Mouse (Mus musculus): ENCODE results near the gene Synpo2l.
A peak's percentile ranks its signal among the peaks of the same experiment; 100 is the strongest.
"Not testable (repeated sequence)": the region's sequence is repeated elsewhere in the genome, so short reads cannot be mapped to it uniquely, and the experiment has no call there.

The Synpo2l gene

DNA sequence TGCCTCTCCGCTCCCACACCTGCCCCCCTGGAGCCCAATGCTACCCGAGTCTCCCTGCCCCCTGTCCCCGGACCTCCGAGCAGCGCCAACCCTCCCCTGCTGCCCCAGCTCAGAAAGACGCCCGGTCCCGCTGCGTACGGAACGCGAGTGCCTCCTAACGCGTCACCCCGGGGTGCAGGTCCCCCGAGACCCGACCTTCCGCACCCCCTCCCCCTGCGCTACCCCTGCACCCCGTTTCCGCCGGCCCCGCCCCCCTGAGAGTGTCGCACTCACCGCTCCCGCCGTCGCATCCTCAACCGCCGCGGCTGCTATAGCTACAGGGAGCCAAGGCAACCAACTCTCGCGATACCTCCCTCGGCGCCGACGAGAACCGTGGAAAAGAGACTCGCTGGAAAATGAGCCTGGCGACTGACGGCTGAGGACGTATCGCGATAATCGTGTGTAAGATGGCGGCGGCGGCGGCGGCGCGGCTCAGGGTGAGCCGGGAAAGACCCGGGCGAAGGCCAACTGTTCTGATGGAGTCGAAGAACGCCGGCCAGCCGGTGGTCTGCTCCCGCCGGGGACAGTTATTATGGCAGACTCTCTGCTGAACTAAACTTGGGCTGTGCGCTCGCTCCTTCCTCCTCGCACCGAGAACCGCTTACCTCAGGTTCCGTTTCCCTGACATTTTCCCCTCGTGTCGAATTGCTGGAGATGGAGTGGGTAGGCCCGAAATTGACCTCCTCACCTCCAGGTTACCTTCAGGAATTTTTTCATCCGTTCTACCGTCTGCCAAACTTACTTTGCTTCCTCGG is 27.3 kb downstream of the Synpo2l start, which contains the start of gene Usp54:
TSS of gene Usp54 (minus strand) at position 420 of the 794 bp plus-strand sequence.
- peak; percentile 94 for DNase-seq (ENCODE audit: low spot score)

DNA sequence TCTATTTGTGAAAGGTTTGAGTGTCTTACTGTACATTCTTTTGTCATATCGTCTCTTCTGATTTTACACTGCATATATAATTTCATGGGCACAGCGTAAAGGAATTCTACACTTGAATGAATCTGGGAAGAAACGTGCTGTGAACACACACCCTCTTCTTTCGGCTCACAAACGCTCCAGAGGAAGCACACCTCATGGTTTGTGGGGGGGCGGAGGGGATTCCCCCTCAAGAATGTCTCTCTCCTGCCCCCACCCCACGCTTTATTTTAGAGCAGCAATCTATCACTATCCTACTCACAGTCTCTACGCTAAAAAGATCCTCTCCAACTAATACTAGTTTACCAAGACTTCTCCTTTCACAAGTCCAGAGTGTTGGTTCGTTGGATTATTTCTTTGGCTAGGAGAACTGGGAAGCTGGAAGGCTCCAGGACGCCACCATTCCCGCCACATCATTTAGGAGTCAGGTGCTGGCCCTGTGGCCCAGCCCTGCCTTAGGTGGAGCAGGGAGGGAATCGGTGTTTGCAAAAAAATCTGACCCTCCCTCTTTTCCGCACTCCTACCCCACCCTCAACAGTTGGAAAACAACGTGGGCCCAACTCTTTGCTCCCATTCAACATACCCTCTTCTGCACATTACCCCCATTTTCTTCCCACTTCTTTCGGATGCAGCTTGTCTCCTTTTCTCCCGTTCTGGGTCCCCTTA is 28.1 kb downstream of the Synpo2l start:
- DNase-seq (ENCODE audit: low spot score), result no peak

DNA sequence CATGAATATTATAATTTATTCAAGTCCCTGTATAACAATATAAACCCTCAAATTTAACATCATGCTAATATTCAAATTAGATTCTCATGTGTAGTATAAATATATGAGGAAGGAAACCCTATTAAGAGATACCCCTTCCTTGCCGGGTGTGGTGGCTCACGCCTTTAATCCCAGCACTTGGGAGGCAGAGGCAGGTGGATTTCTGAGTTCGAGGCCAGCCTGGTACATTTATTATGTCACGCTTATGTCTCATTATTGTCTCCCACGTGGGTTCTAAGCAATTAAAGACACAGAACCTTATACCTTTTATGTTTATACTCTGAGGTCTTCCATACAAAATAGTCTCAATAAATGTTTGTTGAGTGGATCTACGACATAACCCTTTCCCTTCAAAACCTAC is 29.5 kb downstream of the Synpo2l start:
- no peak for DNase-seq (ENCODE audit: low spot score)

DNA sequence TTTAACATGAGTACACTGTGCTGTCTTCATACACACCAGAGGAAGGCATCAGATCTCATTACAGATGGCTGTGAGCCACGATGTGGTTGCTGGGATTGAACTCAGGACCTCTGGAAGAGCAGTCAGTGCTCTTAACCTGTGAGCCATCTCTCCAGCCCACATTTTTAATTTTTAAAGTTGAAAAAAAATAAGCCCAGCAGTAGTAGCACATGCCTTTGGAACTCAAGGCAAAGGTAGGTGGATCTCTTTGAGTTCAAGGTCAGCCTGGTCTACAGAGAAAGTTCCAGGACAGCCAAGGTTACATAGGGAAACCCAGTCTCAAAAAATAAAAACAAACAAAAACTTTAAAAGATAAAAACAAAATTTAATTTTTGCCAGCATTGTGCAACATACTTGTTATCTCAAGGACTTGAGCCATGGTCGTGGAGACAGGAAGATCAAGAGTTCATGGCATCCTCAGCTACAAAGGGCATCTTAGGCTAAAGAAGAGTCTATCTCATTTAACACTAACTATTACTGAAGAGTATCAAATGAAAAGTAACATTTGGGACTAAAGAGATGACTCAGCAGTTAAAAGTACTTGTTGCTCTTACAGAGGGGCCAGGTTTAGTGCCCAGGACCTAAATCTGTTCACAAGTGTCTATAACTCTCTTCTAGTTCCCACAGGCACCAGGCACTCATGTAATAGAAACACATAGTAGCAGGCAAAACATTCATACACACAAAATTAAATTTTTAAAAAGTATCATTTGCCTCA is 30.2 kb downstream of the Synpo2l start:
- DNase-seq (ENCODE audit: low spot score), result no peak

DNA sequence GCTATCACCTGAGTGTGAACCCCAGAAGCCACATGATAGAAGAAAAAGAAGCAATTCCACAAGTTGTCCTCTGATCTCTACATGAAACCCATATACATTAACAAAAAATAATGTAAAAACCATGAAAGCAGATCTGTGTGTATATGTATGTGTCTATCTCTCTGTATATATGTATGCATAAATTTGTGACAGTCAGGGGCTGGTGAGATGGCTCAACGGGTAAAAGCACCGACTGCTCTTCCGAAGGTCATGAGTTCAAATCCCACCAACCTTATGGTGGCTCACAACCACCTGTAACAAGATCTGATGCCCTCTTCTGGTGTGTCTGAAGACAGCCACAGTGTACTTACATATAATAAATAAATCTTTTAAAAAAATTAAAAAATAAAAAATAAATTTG is 31.2 kb downstream of the Synpo2l start:
- not testable (repeated sequence) for DNase-seq (ENCODE audit: low spot score)

DNA sequence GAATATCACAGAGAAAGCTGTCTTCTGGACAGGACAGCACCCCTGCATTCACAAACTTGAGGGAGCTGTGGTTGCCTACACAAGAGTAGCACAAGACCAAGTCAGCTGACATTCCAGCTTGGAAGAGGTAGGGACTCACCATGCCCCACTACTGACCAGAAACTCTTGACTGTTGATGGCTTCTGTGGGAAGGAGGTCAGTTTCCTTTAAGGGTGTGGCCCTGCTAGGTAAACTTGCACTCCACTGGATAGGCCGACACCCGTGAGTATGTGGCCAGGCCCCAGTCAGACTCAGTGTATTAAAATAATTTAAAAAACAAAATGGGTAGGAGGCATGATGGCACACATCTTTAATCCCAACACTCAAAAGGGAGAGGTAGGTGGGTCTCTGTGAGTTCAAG is 32.6 kb downstream of the Synpo2l start:
- no peak for DNase-seq (ENCODE audit: low spot score)

DNA sequence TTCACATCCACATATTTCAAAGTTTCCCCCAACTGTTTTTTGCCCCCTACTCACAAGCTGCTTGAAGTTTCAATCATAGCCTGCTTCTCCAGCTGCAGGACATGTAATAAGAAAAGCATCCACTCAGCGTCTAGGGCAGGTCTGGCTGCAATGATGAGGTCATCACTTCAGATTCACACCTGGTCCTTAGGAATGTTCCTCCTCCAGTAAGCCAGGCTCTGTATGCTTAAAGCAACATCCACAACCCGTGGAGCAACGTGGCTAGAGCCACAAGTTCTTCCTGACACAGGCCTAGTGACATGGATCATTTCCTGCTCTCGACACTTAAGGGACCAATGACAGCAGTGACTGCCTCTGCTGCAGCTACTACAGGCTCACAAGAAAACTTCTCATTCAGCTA is 36.9 kb downstream of the Synpo2l start:
- no peak for DNase-seq (ENCODE audit: low spot score)

DNA sequence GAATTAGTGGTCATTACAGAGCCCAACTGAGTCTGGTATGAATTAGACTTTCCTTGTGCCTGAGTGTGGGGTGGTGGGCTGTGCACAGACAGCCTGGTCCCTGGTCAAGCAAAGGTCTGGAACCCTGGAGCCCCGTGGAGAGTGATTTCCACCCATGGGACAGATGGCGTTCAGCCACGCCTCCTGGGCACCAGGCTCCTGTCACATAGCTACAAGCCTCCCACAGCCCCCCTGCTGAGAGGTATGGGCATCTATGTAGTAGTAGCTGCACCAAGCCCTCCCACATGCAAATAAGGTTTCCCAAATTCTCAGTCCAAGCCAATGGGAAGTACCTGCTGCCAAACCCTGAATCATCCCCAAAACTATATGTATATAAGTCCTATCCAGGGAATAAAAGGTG is 41.2 kb downstream of the Synpo2l start:
- no peak for DNase-seq (ENCODE audit: low spot score)

DNA sequence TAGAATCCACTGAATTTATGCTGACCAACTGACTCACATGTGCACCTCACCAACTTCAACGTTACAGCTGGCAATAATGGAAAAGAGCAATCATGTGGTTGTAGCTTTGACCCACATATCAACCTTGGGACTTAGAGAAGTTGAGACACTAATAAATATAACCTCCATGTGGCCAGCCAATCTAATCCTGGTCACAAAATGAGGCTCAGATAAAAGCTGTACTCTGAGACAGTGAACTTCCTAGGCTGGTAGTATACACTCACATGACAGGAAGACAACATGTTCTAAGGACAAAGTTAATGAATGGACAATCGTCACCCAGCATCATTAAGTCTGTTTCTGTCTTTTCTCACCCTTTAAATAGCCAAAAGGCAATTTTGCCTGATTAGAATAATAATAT is 41.7 kb downstream of the Synpo2l start:
- no peak for DNase-seq (ENCODE audit: low spot score)

DNA sequence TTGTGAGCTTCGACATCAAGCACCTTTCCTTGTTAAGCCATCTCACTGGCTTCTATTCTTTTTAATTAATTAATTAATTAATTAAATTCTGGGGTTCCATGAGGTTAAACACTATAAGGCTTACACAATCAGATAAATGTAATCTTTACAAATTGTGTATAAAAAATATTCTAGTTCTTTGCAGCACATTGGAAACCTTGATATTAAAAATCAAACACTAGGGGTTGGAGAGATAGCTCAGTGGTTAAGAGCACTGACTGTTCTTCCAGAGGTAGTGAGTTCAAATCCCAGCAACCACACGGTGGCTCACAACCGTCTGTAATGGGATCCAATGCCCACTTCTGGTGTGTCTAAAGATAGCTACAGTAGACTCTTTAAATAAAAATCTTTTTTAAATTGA is 45.2 kb downstream of the Synpo2l start:
- DNase-seq (ENCODE audit: low spot score), result no peak

DNA sequence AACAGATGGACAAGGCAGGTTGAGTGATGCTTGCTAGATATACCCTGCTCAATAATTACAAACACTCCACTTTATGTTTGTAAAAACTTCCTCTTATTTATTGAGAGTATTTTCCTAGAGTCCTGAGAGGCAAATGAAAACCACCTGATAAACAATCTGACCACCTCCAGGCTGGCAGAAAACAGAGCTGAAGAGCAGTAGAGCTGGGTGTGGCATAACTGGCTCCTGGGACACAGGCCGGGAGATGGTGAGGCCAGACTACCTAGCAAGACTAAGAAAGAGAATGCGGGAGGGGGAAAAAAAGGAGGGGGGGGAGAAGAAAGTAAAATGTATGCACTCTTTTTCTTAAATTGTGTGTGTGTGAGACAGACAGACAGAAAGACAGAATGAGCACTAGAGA is 45.7 kb downstream of the Synpo2l start:
- no peak for DNase-seq (ENCODE audit: low spot score)

DNA sequence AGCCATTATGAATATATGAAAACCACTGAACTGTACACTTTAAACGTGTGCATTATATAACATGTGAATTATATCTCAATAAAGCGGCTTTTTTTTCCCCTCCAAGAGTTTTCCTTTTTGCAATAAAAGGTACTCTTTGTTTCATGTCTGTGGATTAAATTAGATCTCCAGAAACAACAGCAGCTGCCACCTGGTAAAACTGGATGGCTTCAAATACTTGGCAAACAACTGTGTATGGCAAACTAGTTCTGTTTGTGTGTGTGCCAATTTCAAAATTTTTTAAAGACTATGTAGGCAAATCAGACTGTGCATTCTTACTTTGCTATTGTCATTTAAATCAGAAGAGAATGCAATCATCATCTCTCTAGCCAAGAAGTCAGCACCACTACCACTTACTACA is 46.3 kb downstream of the Synpo2l start:
- DNase-seq (ENCODE audit: low spot score), result no peak

DNA sequence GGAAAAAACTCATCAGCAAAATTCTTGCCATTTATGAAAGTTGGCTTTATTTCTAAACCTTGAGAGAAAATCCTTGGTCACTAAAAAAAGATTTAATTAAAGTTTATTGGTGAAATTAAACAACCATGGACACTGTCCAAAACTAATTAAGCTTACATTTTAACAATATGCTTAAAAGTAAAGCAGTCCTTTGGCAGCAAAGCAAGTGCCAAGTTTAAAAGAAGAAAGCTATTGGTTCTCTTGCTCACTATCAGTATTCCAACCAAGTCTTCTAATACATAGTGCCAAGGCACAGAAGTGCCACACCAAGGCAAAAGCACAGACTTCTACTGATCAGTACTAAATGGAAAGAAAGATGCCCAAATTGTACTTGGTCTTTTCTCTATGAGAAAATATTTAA is 49.0 kb downstream of the Synpo2l start:
- no peak for DNase-seq (ENCODE audit: low spot score)

DNA sequence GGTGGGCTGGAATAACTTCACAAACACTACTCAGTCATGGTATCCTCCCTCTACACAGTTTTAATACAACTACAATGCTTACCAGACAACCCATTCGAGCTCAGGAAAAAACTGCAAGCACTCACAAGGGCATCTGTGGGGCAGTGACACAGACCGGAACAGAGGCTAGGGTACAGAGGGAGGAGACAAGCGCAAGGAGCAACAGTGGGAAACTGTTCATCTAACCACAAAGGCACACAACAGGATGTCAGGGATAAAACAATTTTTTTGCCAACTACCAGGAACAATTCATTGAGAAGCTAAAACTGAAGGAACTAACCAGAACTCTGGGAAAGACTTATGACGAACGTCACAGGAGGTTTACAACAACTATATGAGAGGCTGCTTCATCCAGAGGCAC is 49.9 kb downstream of the Synpo2l start:
- DNase-seq (ENCODE audit: low spot score), result no peak

DNA sequence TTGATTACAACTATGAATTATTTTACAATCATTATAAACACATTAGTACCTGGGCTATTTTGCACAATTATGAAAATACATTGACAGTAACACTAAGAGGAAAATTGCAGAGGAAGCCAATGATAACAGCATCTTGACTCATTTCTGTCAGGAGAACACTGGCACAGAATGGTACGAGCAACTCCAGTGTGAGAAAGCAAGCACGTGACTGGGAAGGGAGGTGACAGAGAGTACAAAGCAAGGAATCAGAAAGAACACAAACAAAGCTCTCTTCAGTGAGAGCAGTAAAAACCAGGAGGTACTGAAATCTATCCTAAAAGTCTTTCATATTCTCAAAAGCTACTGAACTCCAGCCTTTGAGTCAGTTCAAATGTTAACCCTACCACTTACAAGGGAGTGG is 51.7 kb downstream of the Synpo2l start:
- DNase-seq (ENCODE audit: low spot score), result no peak

DNA sequence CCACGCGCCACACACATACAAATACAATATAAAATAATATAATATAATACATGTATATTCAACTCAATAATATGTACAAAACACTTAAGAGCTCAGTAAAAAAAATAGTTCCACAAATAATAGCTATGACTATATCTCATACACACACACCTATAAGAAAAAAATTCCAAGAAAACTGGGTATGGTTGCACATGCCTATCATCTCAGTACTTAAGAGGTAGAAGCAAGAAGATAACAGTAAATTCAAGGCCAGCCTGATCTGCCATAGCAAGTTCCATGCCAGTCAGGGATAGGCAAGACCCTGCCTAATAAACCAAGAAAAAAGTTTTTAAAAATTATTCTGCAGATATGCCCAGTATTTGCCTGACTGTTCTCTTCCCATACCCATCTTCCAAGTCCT is 53.1 kb downstream of the Synpo2l start:
- DNase-seq (ENCODE audit: low spot score), result no peak

DNA sequence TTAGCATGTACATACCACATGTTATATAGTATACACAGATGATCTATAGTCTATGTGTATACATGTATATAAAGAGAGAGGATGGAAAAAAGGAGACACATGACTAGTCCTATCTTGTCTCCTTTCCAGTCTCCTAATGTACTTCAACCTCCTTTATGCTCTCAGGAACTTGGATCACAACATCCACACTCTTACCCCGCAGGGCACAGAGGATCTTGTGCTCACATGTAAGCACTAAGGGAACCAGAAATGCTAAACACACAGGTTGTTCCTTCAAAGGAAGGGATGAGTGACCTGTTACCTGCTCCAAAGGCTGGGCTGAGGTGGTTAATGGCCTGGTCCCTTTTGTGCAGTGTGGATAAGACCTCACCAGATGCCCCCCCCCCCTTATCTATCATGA is 55.3 kb downstream of the Synpo2l start:
- no peak for DNase-seq (ENCODE audit: low spot score)

DNA sequence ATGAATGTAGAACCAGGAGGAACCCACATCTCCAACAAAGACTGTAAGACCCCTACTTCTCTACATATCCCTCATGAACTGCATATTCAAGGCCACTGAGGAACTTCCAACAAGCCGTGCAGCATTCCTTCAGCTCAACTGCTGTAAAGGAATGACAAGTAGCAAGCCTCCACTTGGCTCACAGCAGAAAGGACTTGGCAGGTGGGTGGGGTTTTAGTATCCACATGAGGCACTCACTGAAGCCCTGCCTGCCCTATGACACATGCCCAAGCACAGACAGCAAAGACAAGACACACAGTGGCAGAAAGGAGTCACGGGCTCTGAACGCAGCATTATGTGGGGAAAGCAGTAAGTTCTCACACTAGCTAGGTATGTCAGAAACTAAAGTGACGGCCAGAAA is 58.0 kb downstream of the Synpo2l start:
- DNase-seq (ENCODE audit: low spot score), result no peak

DNA sequence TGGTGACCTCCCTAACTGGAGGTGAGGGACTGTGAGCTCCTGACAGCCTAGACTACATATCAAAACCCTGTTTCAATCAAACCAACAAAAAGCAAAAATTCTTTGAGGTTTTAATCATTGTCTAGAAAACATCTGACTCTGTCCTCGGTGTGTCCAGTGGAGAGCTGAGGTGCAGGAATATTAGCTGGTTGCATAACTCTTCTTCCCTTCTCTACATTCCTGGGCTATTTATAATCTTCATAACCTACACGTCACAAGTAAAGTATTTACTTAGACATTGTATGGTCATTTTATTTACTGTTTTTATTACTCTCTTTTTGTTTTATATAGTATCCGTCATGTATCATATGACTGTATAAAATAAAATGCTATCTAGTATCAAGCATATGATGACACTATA is 58.6 kb downstream of the Synpo2l start:
- no peak for DNase-seq (ENCODE audit: low spot score)

All from urinary bladder, postnatal 10 days (tissue).